Mouse (Mus musculus) neutrophil, adult 65 days (primary cell): Measurements from ENCODE around the gene Phf7. TPM values are rescaled to one million over a fixed set of nuclear protein-coding genes. Genes with fewer than 3 reads are reported as not detected.

ENCODE experiments used
- total RNA-seq: library from RNA; stranded (reverse); gene quantifications from 2 replicates; pipeline ENCODE4 v1.2.4, GENCODE M21; 2023

Phf7 gene
- total RNA-seq = 4.2 and 5.3 TPM in 2 replicates

DNA sequence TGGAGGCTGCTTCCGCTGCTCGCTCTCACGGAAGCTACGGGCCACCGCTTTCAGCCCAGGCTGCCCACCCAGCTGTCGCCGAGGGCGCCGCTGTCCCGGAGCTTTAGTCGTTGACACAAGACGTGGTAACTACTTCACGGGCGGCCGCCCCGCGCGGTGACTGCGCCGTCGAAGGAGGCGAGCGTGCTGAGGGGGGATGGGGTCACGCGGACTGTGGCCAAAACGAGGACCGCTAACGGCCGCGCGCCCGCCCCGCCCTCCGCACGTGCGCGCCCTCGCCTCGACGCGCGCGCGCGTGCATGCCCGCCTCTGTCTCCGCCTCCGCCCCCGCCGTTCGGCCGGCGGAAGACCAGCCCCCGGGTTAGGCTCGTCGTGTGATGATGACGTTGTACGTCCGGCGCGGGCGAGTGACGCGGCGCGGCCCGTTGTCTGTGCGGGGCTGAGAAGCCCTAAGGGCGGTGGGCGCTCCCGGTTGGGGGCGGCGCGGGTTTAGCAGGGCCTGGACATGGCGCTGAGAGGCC lies at the start of gene Phf7, which contains the start of gene Bap1:
TSS of gene Phf7 (minus strand) at position 234 of the 521 bp plus-strand sequence.
TSS of gene Bap1 (plus strand) at position 367 of the 521 bp plus-strand sequence.

DNA sequence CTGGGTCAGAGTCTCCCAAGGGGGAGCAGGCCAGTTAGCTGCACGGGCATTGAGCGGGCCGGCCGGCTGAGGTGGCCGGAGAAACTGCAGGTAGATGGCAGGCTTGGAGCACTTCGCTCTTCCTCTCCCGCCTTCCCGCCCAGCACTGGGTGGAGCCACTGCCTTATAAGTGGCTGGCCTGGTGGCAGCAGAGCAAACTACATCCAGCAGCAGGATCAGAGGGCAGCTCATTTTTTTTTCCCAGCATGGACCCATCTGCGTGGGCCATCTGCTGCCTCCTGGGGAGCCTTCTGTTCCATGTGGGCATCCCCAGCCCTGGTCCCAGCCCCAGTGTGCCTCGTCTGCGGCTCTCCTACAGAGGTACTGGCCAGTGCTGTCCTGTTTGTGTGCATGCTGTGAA lies 33.5 kb downstream of the Phf7 start, which contains the start of gene Sema3g:
TSS of gene Sema3g (plus strand) at position 195 of the 400 bp plus-strand sequence.

DNA sequence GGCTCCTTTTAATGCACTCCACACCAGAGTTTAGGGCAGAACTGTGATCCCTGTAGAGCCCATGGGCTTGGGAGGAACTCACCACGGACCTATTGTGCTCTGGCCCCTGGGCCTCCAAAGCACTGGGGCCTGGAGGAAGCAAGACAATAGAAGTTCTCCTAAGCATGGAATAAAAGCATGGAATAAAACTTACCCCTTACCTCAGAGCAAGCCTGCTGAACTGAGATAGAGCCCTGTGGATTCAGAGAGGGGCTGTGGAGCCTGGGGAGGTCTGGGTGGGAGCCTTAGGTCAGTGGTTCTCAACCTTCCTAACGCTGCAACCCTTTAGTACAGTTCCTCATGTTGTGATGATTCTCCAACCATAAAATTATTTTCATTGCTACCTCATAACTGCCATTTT lies 34.3 kb downstream of the Phf7 start, which contains the start of gene Nisch:
TSS of gene Nisch (minus strand) at position 101 of the 400 bp plus-strand sequence.

DNA sequence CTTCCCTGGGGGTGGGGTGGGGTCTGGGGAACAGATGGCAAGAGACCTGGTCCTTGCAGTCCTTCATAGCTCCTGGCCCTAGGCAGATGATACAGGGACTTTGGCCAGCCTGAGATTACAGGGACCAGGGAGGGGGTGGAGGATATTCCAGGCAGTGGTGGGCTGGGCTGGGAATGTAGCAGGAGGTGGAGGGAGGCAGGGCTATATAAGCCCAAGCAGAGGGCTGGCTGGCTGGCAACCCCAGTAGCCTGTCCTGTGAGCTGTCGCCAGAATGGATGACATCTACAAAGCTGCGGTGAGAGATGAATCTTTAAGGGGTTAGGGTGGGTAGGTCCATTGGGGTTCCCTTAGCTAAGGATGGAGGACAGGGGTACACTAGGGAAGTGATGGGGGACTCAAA lies 43.0 kb downstream of the Phf7 start, which contains the start of gene Tnnc1:
TSS of gene Tnnc1 (plus strand) at position 229 of the 400 bp plus-strand sequence.

Other genes starting within 250 kb of the Phf7 start
- 8.4 and 12.4 TPM in 2 replicates for gene Glt8d1, start 249.9 kb downstream of the Phf7 start, total RNA-seq
- gene Spcs1, start 249.6 kb downstream of the Phf7 start, total RNA-seq = 59.1 and 72.8 TPM in 2 replicates
- gene Pbrm1, start 232.2 kb downstream of the Phf7 start, total RNA-seq = 42.1 and 50.9 TPM in 2 replicates
- gene Gnl3, start 232.2 kb downstream of the Phf7 start, total RNA-seq = 49.8 and 60.7 TPM in 2 replicates
- 42.6 and 43.8 TPM in 2 replicates for gene Smim4, start 122.4 kb downstream of the Phf7 start, total RNA-seq
- gene Nt5dc2, start 120.3 kb downstream of the Phf7 start, total RNA-seq = 8.7 and 10.4 TPM in 2 replicates
- 5.0 and 10.1 TPM in 2 replicates for gene Stab1, start 82.7 kb downstream of the Phf7 start, total RNA-seq
- gene Tnnc1, start 43.0 kb downstream of the Phf7 start, total RNA-seq = 1.4 and 1.9 TPM in 2 replicates
- gene Nisch, start 34.4 kb downstream of the Phf7 start, total RNA-seq = 266 and 358 TPM in 2 replicates
- 0.39 and 0.69 TPM in 2 replicates for gene Sema3g, start 33.5 kb downstream of the Phf7 start, total RNA-seq
- 80.9 and 101 TPM in 2 replicates for gene Bap1, start 133 bp upstream of the Phf7 start, total RNA-seq
- not detected in 2 replicates for gene Dnah1, start 72.6 kb upstream of the Phf7 start, total RNA-seq
- gene Capn7, start 85.3 kb upstream of the Phf7 start, total RNA-seq = 23.6 and 31.5 TPM in 2 replicates
- 116 and 118 TPM in 2 replicates for gene Sh3bp5, start 184.8 kb upstream of the Phf7 start, total RNA-seq
- gene Eaf1, start 243.1 kb upstream of the Phf7 start, total RNA-seq = 50.2 and 62.8 TPM in 2 replicates
- gene Mettl6, start 243.7 kb upstream of the Phf7 start, total RNA-seq = 67.6 and 85.9 TPM in 2 replicates